Mouse (Mus musculus) G1E-ER4 (cell line): ENCODE data around the gene Nubp1. TPM values are rescaled to one million over a fixed set of nuclear protein-coding genes. Genes with fewer than 3 reads are reported as not detected.

Experiments used
- GATA1 ChIP-seq: IDR thresholded peaks from one replicate; pipeline ENCODE4 v1.8.0; 2012; ENCODE audit warnings: low read length, inconsistent platforms
- polyA plus RNA-seq: library from polyadenylated mRNA; stranded (reverse); fragments of >175 nt; gene quantifications from 2 replicates; pipeline ENCODE4 v1.2.3, GENCODE M21; 2012

The Nubp1 gene
- 50.0 and 72.1 TPM in 2 replicates for polyA plus RNA-seq

GRCm38 (mm10) chr16:10411764-10412746 is at the start of gene Nubp1:
Gene Nubp1 (plus strand): TSS chr16:10411948.
- no peak for TF ChIP-seq GATA1

- no peak for TF ChIP-seq GATA1
Measured at GRCm38 (mm10) chr16:10363061-10363460, 48.7 kb upstream of the Nubp1 start.

- TF ChIP-seq GATA1 = no peak
Measured at GRCm38 (mm10) chr16:10365796-10366195, 46.0 kb upstream of the Nubp1 start.

- TF ChIP-seq GATA1 = no peak
Measured at GRCm38 (mm10) chr16:10366240-10367217, 45.2 kb upstream of the Nubp1 start.

- no peak for TF ChIP-seq GATA1
Measured at GRCm38 (mm10) chr16:10369468-10369934, 42.2 kb upstream of the Nubp1 start.

GRCm38 (mm10) chr16:10369996-10370395 is 41.8 kb upstream of the Nubp1 start:
- TF ChIP-seq GATA1 = no peak

- TF ChIP-seq GATA1 = no peak
Measured at GRCm38 (mm10) chr16:10372372-10372771, 39.4 kb upstream of the Nubp1 start.

GRCm38 (mm10) chr16:10374254-10375011 is 37.3 kb upstream of the Nubp1 start:
- no peak for TF ChIP-seq GATA1

- TF ChIP-seq GATA1 = no peak
Measured at GRCm38 (mm10) chr16:10377286-10377685, 34.5 kb upstream of the Nubp1 start.

GRCm38 (mm10) chr16:10379531-10379930 is 32.2 kb upstream of the Nubp1 start:
- no peak for TF ChIP-seq GATA1

- no peak for TF ChIP-seq GATA1
Measured at GRCm38 (mm10) chr16:10384060-10384497, 27.7 kb upstream of the Nubp1 start.

- TF ChIP-seq GATA1 = no peak
Measured at GRCm38 (mm10) chr16:10384544-10384943, 27.2 kb upstream of the Nubp1 start.

- TF ChIP-seq GATA1 = no peak
Measured at GRCm38 (mm10) chr16:10385261-10385660, 26.5 kb upstream of the Nubp1 start.

GRCm38 (mm10) chr16:10388634-10389365 is 22.9 kb upstream of the Nubp1 start:
- no peak for TF ChIP-seq GATA1
